Mouse (Mus musculus): ENCODE measurements around the gene Lrrc73. TPM values are rescaled to one million over a fixed set of nuclear protein-coding genes. Genes with fewer than 3 reads are reported as not detected.

The Lrrc73 gene
- polyA plus RNA-seq (2015; fragmentation: Nextera tagmentation; extraction: Ambion mirVana) = 0.46 and 0.69 TPM in 2 replicates

DNA sequence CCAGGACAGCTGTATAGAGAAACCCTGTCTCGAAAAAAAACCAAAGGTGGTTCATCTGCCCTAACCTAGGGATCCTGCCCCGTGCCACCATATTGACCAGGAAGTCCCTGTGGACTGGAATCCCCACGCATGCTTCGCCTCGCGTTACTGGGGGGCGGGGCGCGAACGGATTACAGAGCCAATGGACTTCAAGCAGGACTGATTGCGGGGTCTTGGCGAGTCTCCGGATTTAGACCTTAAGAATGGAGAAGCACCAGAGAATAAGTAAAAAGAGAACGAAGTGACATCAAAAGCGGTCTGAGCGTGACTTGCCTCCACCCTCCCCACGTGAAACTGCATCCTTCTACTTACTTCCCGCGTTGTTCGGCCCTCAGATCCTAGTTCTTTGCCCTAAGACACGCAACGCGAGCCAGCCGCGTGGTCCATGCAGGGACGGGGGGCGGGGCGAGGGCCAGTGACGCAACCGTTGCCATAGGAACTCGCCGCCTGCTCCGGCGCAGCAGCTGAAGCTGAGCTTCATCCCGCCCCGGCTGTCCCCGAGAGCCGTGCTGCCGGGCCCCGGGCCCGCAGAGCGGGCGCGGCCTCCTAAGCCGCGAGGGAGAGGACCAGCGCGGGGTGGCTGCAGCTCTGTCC, at the start of gene Lrrc73:
TSS of gene Lrrc73 (plus strand) at position 80 of the 633 bp plus-strand sequence.
- 2% methylated on average over 47 of the region's 48 CpGs for WGBS
- H3K36me3 ChIP-seq = peaks cover 39% of the 10 kb centered on the region

DNA sequence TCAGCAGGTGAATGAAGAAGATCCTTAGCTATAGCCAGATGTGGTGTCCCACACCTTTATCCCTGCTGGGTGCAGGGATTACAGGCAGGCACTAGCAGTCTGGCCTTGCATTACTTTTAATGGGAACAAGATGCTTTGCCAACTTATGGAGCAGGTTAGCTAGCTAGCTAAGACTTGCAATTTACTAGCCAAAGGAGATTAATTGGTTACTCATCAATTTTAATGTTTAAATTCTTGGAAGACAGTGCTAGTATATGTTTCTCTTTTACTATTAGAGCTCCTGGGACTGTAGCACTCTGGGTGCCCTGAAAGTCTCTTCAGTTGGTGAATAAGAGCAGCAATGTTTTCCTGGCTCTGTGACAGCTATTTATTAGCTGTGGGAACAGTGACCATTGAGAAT, 46.7 kb upstream of the Lrrc73 start:
- Histone ChIP-seq H3K9ac (no peak overlapping the region), H3K27me3 (replicated peaks) (no peaks in the 10 kb centered on the region), H3K4me3 (replicated peaks) (no peak overlapping the region), H3K9me3 (no peaks in the 10 kb centered on the region), H3K36me3 (peaks cover 34% of the 10 kb centered on the region), H3K4me2 (replicated peaks) (no peak overlapping the region), H3K4me1 (replicated peaks) (0 out of 2 replicates have a peak, but pooled peaks cover 6% of the 10 kb centered on the region), H3K27ac (no peak overlapping the region)
- no peak for ATAC-seq

More for the DNA sequence above, at the start of gene Lrrc73:
- Histone ChIP-seq H3K27me3 (replicated peaks) (peaks cover 18% of the 10 kb centered on the region), H3K9me3 (no peaks in the 10 kb centered on the region), H3K4me3 (replicated peaks) (peak within 1 kb of the TSS; percentile 64), H3K4me2 (replicated peaks) (peak within 1 kb of the TSS; percentile 99), H3K4me1 (replicated peaks) (peaks cover 21% of the 10 kb centered on the region), H3K27ac (no peak within 1 kb of the TSS), H3K9ac (peak within 1 kb of the TSS; percentile 55)
- peak; percentile 90 for ATAC-seq

DNA sequence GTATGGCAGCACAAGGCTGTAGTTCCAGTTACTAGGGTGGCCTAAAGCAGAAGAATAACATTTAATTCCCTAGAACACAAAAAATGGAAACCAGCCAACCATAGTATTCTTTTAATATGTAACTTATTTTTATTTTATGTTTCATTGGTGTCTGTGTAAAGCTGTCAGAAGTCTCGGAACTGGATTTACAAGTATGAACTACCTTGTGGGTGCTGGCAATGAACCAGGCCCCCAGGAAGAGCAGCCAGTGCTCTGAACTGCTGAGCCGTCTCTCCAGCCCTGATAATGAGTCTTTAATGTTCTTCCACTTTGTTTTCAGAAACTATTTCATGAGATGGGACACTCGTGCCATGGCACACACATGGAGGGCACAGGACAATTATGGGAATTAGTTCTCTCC, 42.8 kb upstream of the Lrrc73 start:
- Histone ChIP-seq H3K27ac (no peak overlapping the region), H3K36me3 (peaks cover 58% of the 10 kb centered on the region), H3K4me2 (replicated peaks) (no peak overlapping the region), H3K27me3 (replicated peaks) (no peaks in the 10 kb centered on the region), H3K9ac (no peak overlapping the region), H3K4me3 (replicated peaks) (no peak overlapping the region), H3K9me3 (no peaks in the 10 kb centered on the region), H3K4me1 (replicated peaks) (no peaks in the 10 kb centered on the region)
- WGBS = 72% methylated on average over 3 of the region's 3 CpGs
- no peak for ATAC-seq

DNA sequence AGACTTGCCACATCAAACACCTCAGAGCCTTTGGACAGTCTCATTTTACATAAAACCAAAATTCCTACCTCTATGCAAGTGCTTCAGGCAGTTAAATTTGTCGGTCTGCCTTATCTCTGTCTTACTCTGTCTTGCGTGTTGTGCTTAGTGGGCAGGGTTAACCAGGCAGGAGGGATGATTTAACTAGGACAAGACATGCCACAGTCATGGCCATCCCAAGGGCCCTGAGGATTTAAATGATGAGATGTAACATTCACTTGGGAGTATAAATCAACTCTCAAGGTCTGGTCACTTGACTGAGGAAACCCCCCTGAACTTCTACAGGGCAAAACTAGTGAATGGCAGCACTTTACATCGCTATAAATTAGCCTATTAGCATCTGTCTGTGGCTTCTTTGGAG, 31.7 kb upstream of the Lrrc73 start:
- H3K9me3 ChIP-seq = no peaks in the 10 kb centered on the region
- H3K4me1 ChIP-seq (replicated peaks) = no peaks in the 10 kb centered on the region
- no peak overlapping the region for H3K4me3 ChIP-seq (replicated peaks)
- H3K4me2 ChIP-seq (replicated peaks) = no peak overlapping the region
- no peak for ATAC-seq
- H3K36me3 ChIP-seq = peaks cover 63% of the 10 kb centered on the region
- WGBS = 90% methylated on average over 3 of the region's 3 CpGs
- H3K27me3 ChIP-seq (replicated peaks) = no peaks in the 10 kb centered on the region
- no peak overlapping the region for H3K9ac ChIP-seq
- H3K27ac ChIP-seq = no peak overlapping the region

DNA sequence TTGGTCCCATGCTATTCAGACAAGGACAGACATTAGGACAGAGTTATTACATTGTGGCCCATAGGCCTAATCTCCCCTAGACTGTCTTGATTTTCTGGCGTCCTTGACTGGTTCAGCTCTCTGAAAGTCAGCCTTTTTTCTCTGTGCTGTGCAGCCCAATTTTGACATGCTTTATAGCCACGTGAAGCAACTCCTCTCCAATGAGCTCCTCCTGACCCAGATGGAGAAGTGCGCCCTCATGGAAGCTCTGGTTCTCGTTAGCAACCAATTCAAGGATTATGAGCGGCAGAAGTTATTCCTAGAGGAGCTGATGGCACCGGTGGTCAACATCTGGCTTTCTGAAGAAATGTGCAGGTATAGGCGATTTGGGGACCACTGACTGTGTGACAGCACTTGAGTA, 25.8 kb upstream of the Lrrc73 start:
- no peak for ATAC-seq
- H3K36me3 ChIP-seq = peaks cover 54% of the 10 kb centered on the region

DNA sequence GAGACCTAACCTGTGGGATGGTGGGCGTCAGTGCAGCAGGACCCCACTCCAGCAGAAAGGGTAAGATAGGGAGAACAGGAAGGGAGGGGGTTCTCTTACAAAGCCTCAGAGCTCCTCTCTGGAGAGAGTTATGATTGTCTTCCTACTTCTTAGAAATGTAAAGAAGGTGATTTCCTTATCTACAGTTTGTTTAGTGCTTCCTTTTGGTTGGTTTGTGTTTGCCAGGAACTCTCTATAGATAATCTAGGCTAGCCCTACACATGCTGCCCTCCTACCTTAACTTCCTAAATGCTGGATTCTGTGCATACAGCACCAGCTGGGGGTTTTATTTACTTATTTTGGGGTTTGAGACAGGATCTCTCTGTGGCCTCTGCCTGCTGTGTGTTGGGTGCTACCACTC, 17.3 kb upstream of the Lrrc73 start:
- Histone ChIP-seq H3K27me3 (replicated peaks) (no peaks in the 10 kb centered on the region), H3K4me3 (replicated peaks) (no peak overlapping the region), H3K9me3 (no peaks in the 10 kb centered on the region), H3K4me2 (replicated peaks) (no peak overlapping the region), H3K9ac (no peak overlapping the region), H3K36me3 (peaks cover 49% of the 10 kb centered on the region), H3K27ac (no peak overlapping the region), H3K4me1 (replicated peaks) (no peaks in the 10 kb centered on the region)
- no peak for ATAC-seq
- 95% methylated on average over 1 of the region's 1 CpGs for WGBS

More for the DNA sequence above, 25.8 kb upstream of the Lrrc73 start:
- H3K9me3 ChIP-seq = no peaks in the 10 kb centered on the region
- H3K4me1 ChIP-seq (replicated peaks) = no peaks in the 10 kb centered on the region
- no peak overlapping the region for H3K27ac ChIP-seq
- 88% methylated on average over 7 of the region's 7 CpGs for WGBS
- H3K4me2 ChIP-seq (replicated peaks) = no peak overlapping the region
- no peaks in the 10 kb centered on the region for H3K27me3 ChIP-seq (replicated peaks)
- no peak overlapping the region for H3K4me3 ChIP-seq (replicated peaks)
- no peak overlapping the region for H3K9ac ChIP-seq

DNA sequence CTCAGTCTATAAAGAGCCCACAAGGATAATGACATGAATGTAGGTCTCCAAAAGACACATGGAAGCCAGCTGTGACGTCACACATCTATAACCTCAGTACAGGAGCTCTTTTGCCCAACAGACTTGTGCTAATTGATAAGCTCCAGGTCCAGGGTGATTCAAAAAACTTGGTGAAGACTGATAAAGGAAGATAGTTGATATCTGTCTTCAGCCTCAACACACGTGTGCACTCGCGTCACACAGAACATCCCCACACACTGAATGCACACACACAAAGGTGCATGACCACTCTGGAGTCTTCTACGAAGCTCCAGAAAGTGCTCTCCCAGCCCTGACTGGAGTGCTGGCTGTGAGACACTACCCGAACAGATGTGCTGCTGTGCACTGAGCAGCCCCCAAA, 16.3 kb upstream of the Lrrc73 start:
- Histone ChIP-seq H3K4me3 (replicated peaks) (no peak overlapping the region), H3K36me3 (peaks cover 50% of the 10 kb centered on the region), H3K27me3 (replicated peaks) (no peaks in the 10 kb centered on the region), H3K9me3 (no peaks in the 10 kb centered on the region), H3K4me2 (replicated peaks) (no peak overlapping the region), H3K9ac (no peak overlapping the region), H3K27ac (no peak overlapping the region), H3K4me1 (replicated peaks) (no peaks in the 10 kb centered on the region)
- WGBS = 93% methylated on average over 6 of the region's 6 CpGs
- no peak for ATAC-seq

DNA sequence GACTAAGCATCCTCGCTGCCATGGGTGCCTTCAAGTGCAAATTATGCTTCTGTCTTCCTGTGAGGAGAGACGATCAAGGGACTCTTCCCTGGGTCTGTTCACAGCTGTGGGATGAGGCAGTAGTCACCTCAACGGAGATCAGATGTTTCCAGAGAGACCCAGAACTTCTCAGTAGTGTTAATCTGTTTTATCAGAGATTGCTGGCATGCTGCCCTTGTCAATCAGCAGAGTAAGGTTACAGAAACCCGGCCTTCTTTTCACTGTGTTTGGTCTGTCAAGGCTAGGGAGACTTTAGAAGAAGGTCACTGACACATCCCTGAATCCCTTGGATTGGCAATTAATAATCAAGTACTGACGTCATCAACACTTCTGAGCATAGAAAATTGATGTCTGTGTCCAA, 15.9 kb upstream of the Lrrc73 start:
- no peak overlapping the region for H3K9ac ChIP-seq
- 0 out of 2 replicates have a peak, but pooled peaks cover under 1% of the 10 kb centered on the region for H3K4me1 ChIP-seq (replicated peaks)
- H3K9me3 ChIP-seq = no peaks in the 10 kb centered on the region
- H3K4me3 ChIP-seq (replicated peaks) = no peak overlapping the region
- no peaks in the 10 kb centered on the region for H3K27me3 ChIP-seq (replicated peaks)
- 79% methylated on average over 5 of the region's 5 CpGs for WGBS
- no peak overlapping the region for H3K27ac ChIP-seq
- peaks cover 54% of the 10 kb centered on the region for H3K36me3 ChIP-seq
- H3K4me2 ChIP-seq (replicated peaks) = no peak overlapping the region
- ATAC-seq = no peak

DNA sequence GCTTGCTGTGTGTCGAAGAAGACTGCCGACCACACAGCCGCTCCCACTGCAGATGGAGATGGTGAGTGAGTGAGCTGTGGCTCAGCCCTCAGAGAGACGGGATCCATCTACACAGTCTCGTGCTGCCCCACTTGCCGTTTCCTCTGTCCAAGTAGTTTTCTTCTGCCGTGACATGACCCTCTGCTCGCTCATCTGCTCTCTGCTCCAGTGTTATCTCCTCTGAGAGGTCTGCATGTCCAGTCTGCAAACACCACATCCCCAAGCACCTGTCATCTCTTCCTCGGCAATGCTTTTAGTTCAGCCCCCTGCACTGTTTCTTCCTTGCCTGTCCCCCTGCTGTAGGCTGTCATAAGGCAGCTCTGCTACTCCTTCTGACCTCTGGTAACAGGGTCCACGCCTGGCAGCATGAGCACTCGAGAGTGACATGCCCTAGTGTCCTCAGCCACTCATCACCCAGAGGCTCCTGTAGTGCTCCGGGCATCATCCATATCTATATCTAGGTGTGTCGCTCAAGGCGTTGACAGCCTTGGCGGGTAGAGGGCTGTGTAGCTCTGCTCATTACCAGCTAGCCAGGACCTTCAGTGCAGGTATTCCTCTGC, 13.7 kb upstream of the Lrrc73 start:
- no peaks in the 10 kb centered on the region for H3K9me3 ChIP-seq
- H3K27ac ChIP-seq = no peak overlapping the region
- no peak overlapping the region for H3K9ac ChIP-seq
- WGBS = 91% methylated on average over 15 of the region's 15 CpGs
- peaks cover 59% of the 10 kb centered on the region for H3K36me3 ChIP-seq
- H3K4me2 ChIP-seq (replicated peaks) = no peak overlapping the region
- H3K4me1 ChIP-seq (replicated peaks) = peaks cover 4% of the 10 kb centered on the region; the same call in 1 of the 2 replicates
- ATAC-seq = no peak
- no peak overlapping the region for H3K4me3 ChIP-seq (replicated peaks)
- H3K27me3 ChIP-seq (replicated peaks) = no peaks in the 10 kb centered on the region

DNA sequence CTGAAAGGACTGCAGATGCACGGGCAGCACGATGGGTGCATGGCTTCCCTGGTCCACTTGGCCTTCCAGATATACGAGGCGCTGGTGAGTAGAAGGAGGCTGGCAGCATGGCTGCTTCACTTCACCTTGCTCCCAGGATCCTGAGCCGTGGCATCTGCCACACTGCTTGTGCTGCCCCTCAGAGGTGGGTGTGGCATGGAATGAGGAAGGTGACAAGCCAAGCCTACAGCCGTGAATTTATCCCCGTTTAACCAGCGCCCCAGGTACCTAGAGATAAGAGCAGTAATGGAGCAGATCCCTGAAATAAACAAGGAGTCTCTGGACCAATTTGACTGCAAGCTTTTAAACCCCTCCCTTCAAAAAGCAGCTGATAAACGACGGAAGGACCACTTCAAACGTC, 11.9 kb upstream of the Lrrc73 start:
- Histone ChIP-seq H3K9me3 (no peaks in the 10 kb centered on the region), H3K36me3 (peaks cover 62% of the 10 kb centered on the region), H3K4me1 (replicated peaks) (peaks cover 4% of the 10 kb centered on the region; the same call in 1 of the 2 replicates), H3K4me3 (replicated peaks) (no peak overlapping the region), H3K4me2 (replicated peaks) (no peak overlapping the region), H3K9ac (no peak overlapping the region), H3K27ac (no peak overlapping the region), H3K27me3 (replicated peaks) (no peaks in the 10 kb centered on the region)
- WGBS = 59% methylated on average over 11 of the region's 11 CpGs
- ATAC-seq = no peak

DNA sequence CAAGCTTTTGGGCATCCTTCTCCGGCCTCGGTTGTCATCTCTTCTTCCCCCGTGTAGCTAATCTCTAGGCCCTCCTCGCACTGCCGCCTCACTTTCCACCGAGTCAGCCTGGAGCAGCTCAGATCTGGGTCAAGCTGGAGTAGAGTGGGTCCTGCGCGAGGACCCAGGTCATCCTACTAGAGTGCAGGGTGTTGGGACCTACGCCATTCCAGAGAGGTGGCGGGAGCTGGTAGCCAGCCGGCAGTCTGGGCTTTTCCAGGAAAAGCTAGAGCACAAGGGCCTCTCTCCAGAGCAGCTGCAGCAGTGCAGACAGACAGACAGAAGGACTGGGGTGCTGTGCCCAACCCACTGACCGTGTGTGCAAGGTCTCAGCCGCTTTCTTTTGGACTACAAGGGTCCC, 11.1 kb upstream of the Lrrc73 start:
- ATAC-seq = no peak
- 86% methylated on average over 13 of the region's 13 CpGs for WGBS
- no peak overlapping the region for H3K4me3 ChIP-seq (replicated peaks)
- H3K9me3 ChIP-seq = no peaks in the 10 kb centered on the region
- no peak overlapping the region for H3K27ac ChIP-seq
- no peaks in the 10 kb centered on the region for H3K27me3 ChIP-seq (replicated peaks)
- peaks cover 10% of the 10 kb centered on the region for H3K4me1 ChIP-seq (replicated peaks)
- no peak overlapping the region for H3K9ac ChIP-seq
- H3K36me3 ChIP-seq = peaks cover 54% of the 10 kb centered on the region
- H3K4me2 ChIP-seq (replicated peaks) = no peak overlapping the region

DNA sequence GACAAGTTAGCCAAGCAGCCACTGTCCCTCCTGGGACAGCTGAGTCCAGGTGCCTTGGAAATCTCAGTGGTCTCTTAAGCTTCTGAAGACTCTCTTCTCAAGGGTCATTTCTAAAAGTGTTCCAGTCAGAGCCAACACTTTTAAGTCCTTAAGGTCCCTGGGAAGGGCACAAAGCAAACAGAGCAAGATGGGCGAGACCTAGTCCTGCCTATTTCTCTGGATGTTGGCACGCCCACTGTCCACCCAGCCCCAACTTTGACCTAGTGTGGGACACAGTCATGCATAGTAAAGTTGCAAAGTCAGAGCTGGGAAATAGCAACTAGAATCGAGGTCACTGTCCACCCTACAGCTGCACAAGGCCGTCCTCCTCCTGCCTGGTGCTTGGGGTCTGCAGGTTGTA, 10.3 kb upstream of the Lrrc73 start:
- 75% methylated on average over 4 of the region's 4 CpGs for whole genome bisulfite sequencing

DNA sequence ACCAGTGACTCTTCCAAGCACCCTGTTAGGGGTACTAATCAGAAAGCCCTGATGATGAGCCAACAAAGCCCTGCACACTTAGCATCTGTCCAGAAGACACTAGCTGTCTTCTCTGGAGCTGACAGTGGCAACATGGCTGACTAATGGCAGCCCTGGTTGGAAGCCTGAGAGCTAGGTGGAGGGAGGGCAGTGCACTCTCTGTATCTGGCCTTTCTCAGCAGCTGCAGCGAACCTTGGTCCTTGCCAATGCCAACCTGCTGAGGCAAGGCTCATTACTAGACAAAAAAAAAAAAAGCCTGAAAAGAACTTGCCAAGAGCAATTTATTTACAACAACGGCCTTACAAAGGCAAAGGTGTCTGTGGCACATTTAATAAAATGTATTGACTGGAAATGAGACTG, 9.7 kb upstream of the Lrrc73 start:
- Histone ChIP-seq H3K9ac (no peak overlapping the region), H3K4me3 (replicated peaks) (no peak overlapping the region), H3K9me3 (no peaks in the 10 kb centered on the region), H3K36me3 (peaks cover 48% of the 10 kb centered on the region), H3K4me1 (replicated peaks) (peaks cover 11% of the 10 kb centered on the region), H3K27me3 (replicated peaks) (no peaks in the 10 kb centered on the region), H3K27ac (no peak overlapping the region), H3K4me2 (replicated peaks) (no peak overlapping the region)
- ATAC-seq = no peak
- 84% methylated on average over 2 of the region's 2 CpGs for WGBS

More for the DNA sequence above, 10.3 kb upstream of the Lrrc73 start:
- H3K4me2 ChIP-seq (replicated peaks) = no peak overlapping the region
- no peaks in the 10 kb centered on the region for H3K27me3 ChIP-seq (replicated peaks)
- no peaks in the 10 kb centered on the region for H3K9me3 ChIP-seq
- H3K36me3 ChIP-seq = peaks cover 52% of the 10 kb centered on the region
- no peak for ATAC-seq
- no peak overlapping the region for H3K4me3 ChIP-seq (replicated peaks)
- peaks cover 10% of the 10 kb centered on the region for H3K4me1 ChIP-seq (replicated peaks)
- H3K27ac ChIP-seq = no peak overlapping the region
- H3K9ac ChIP-seq = no peak overlapping the region
